Mouse (Mus musculus): ENCODE measurements around the gene Dnmt3b.
"Not testable (repeated sequence)": the region's sequence is repeated elsewhere in the genome, so short reads cannot be mapped to it uniquely, and the experiment has no call there.

Dnmt3b gene

GRCm38 (mm10) chr2:153717861-153718260 lies 68.6 kb downstream of the Dnmt3b start:
- not testable (repeated sequence) for DNase-seq

GRCm38 (mm10) chr2:153723098-153723497 lies 73.8 kb downstream of the Dnmt3b start:
- DNase-seq: no peak

GRCm38 (mm10) chr2:153724424-153724823 lies 75.2 kb downstream of the Dnmt3b start:
- DNase-seq: no peak

GRCm38 (mm10) chr2:153724871-153725270 lies 75.6 kb downstream of the Dnmt3b start:
- no peak for DNase-seq

- no peak for DNase-seq
Measured at GRCm38 (mm10) chr2:153725291-153725690, 76.0 kb downstream of the Dnmt3b start.

GRCm38 (mm10) chr2:153734033-153734432 lies 84.8 kb downstream of the Dnmt3b start:
- DNase-seq: no peak

Data from lung, postnatal 36 days (tissue).